Mouse (Mus musculus): ENCODE data around the gene Akap9.

DNA sequence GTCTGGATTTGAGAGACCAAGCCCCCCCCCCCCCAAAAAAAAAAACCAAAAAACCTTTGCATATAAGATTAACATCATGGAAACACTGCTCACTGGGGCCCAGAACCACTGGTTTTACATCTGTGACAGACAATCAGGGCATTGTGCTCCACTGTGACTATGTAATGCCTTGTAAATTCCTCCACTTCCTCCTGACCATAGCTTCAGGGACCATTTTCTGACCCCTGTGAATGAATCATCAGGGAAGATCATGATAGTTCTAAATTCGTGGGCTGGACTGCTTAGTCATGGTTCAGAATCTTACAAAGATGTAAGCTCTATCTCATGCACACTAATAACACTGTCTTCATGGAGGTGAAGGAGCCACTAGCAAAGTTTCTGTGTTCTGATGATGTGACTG lies 61.8 kb downstream of the Akap9 start:
- no peak for TF ChIP-seq USF1 (IDR thresholded peaks at IDR 0.05; ENCODE audit: low read depth)
- TF ChIP-seq POLR2A (IDR thresholded peaks at IDR 0.05; ENCODE audit: insufficient read length, low read depth) = no peak
- TF ChIP-seq POLR2AphosphoS2 (IDR thresholded peaks at IDR 0.05; ENCODE audit: insufficient read length, low read depth) = no peak
- no peak for TF ChIP-seq E2F4 (IDR thresholded peaks at IDR 0.05; ENCODE audit: insufficient read depth)
- no peak for TF ChIP-seq MYOG (IDR thresholded peaks at IDR 0.05; ENCODE audit: control insufficient read depth in 1 of 3, insufficient read depth in 1 of 3, insufficient read length in 2 of 3, low read depth in 2 of 3)
- TF ChIP-seq CEBPB (IDR thresholded peaks at IDR 0.05; ENCODE audit: insufficient read depth, poor library complexity, severe bottlenecking) = no peak
- TF ChIP-seq MAX (IDR thresholded peaks at IDR 0.05; ENCODE audit: low read depth) = no peak
